8 mouse cellular contexts compared by ENCODE assay signal in genomic region chr13:113880564-113881171, GRCm38 (mm10).
DNase-seq lines count a peak whose midpoint lies in the region; ATAC-seq and TF ChIP-seq lines count a peak whose summit lies in the region.

No protein-coding gene starts in this region.

- TF ChIP-seq POLR2A in limb, embryonic 14.5 days (IDR thresholded peaks at IDR 0.05; ENCODE audit: borderline replicate concordance, extremely low read depth, insufficient read depth, insufficient read length): no peak

- H3K4me1 ChIP-seq in heart, postnatal 0 days (ENCODE audit: control insufficient read depth, insufficient read depth): no peaks in the 10 kb centered on the region
- peaks cover 65% of the 10 kb centered on the region for H3K4me1 ChIP-seq in forebrain, embryonic 10.5 days
- peaks cover 37% of the 10 kb centered on the region for H3K4me1 ChIP-seq in limb, embryonic 14.5 days (ENCODE audit: control insufficient read depth, insufficient read depth, low read length)
- peaks cover 51% of the 10 kb centered on the region for H3K4me1 ChIP-seq in neural tube, embryonic 13.5 days (replicated peaks)

- no peak for DNase-seq in heart, postnatal 0 days (ENCODE audit: low spot score)
- DNase-seq in heart, postnatal 25 days (ENCODE audit: low spot score): no peak
- no peak for DNase-seq in forebrain, embryonic 10.5 days (ENCODE audit: extremely low spot score, low spot score)
- DNase-seq in limb, embryonic 14.5 days (ENCODE audit: low spot score): no peak
- DNase-seq in cerebellum, adult 11 months: no peak
- DNase-seq in testis, postnatal 14 days (ENCODE audit: low spot score): no peak
- no peak for DNase-seq in right cerebral cortex, postnatal 4 days

- peak overlapping the region; percentile 31; the same call in 1 of the 2 replicates for H3K4me2 ChIP-seq in heart, postnatal 0 days (ENCODE audit: low read depth, low read length)
- 0 out of 2 replicates have a peak overlapping the region, but pooled peaks have one; percentile 6 for H3K4me2 ChIP-seq in limb, embryonic 14.5 days (replicated peaks; ENCODE audit: low read depth, low read length, severe bottlenecking)
- peak overlapping the region; percentile 44 for H3K4me2 ChIP-seq in neural tube, embryonic 13.5 days

- no peak for TF ChIP-seq EP300 in heart, postnatal 0 days (IDR thresholded peaks at IDR 0.05; ENCODE audit: low read depth)

- H3K36me3 ChIP-seq in heart, postnatal 0 days (replicated peaks; ENCODE audit: control insufficient read depth, insufficient read depth, low read length): no peaks in the 10 kb centered on the region
- no peaks in the 10 kb centered on the region for H3K36me3 ChIP-seq in forebrain, embryonic 10.5 days (replicated peaks)
- no peaks in the 10 kb centered on the region for H3K36me3 ChIP-seq in limb, embryonic 14.5 days (ENCODE audit: control insufficient read depth, insufficient read depth, low read length)
- H3K36me3 ChIP-seq in neural tube, embryonic 13.5 days: no peaks in the 10 kb centered on the region

- 33% methylated on average over 19 of the region's 19 CpGs for WGBS in heart, postnatal 0 days
- WGBS in forebrain, embryonic 10.5 days: 25% methylated on average over 19 of the region's 19 CpGs
- WGBS in limb, embryonic 14.5 days: 23% methylated on average over 19 of the region's 19 CpGs
- 15% methylated on average over 19 of the region's 19 CpGs for WGBS in neural tube, embryonic 13.5 days

- H3K4me3 ChIP-seq in heart, postnatal 0 days (ENCODE audit: low read depth, low read length): no peak overlapping the region
- H3K4me3 ChIP-seq in forebrain, embryonic 10.5 days: peak overlapping the region; percentile 36
- H3K4me3 ChIP-seq in limb, embryonic 14.5 days (replicated peaks; ENCODE audit: low read length): no peak overlapping the region
- no peak overlapping the region for H3K4me3 ChIP-seq in neural tube, embryonic 13.5 days

- no peaks in the 10 kb centered on the region for H3K27me3 ChIP-seq in heart, postnatal 0 days (ENCODE audit: control insufficient read depth, insufficient read depth, low read length)
- H3K27me3 ChIP-seq in forebrain, embryonic 10.5 days (ENCODE audit: poor library complexity, severe bottlenecking): no peaks in the 10 kb centered on the region
- no peaks in the 10 kb centered on the region; the same call in none of the 2 replicates for H3K27me3 ChIP-seq in limb, embryonic 14.5 days (ENCODE audit: control insufficient read depth, insufficient read depth, low read length)
- H3K27me3 ChIP-seq in neural tube, embryonic 13.5 days: no peaks in the 10 kb centered on the region

- H3K27ac ChIP-seq in heart, postnatal 0 days (ENCODE audit: low read depth): no peak overlapping the region
- H3K27ac ChIP-seq in forebrain, embryonic 10.5 days: peak overlapping the region; percentile 79
- H3K27ac ChIP-seq in limb, embryonic 14.5 days (replicated peaks; ENCODE audit: low read depth, low read length): no peak overlapping the region
- no peak overlapping the region; the same call in 1 of the 2 replicates for H3K27ac ChIP-seq in neural tube, embryonic 13.5 days (replicated peaks)

- H3K9ac ChIP-seq in heart, postnatal 0 days (replicated peaks; ENCODE audit: low read depth, low read length): no peak overlapping the region
- no peak overlapping the region for H3K9ac ChIP-seq in limb, embryonic 14.5 days (ENCODE audit: low read depth, low read length, severe bottlenecking)
- peak overlapping the region; percentile 26; the same call in 1 of the 2 replicates for H3K9ac ChIP-seq in neural tube, embryonic 13.5 days

- TF ChIP-seq CTCF in heart, postnatal 0 days (IDR thresholded peaks at IDR 0.05; ENCODE audit: low read depth): no peak

- H3K9me3 ChIP-seq in heart, postnatal 0 days (replicated peaks; ENCODE audit: control insufficient read depth, low read length): no peaks in the 10 kb centered on the region
- H3K9me3 ChIP-seq in forebrain, embryonic 10.5 days: no peaks in the 10 kb centered on the region
- no peaks in the 10 kb centered on the region for H3K9me3 ChIP-seq in limb, embryonic 14.5 days (ENCODE audit: control insufficient read depth, low read length)
- H3K9me3 ChIP-seq in neural tube, embryonic 13.5 days: no peaks in the 10 kb centered on the region

- intact Hi-C loops in heart, postnatal 25 days (cut with DNase I): no loop called here

- no peak for ATAC-seq in heart, postnatal 0 days (ENCODE audit: insufficient read depth, low read depth)
- ATAC-seq in limb, embryonic 14.5 days (ENCODE audit: low FRiP score, low read depth): no peak
- ATAC-seq in neural tube, embryonic 13.5 days (ENCODE audit: low read depth): 0 out of 2 replicates have a peak, but pooled peaks have one; percentile 6
